Mouse (Mus musculus): ENCODE data around the gene Dusp5.

Dusp5 gene

GRCm38 (mm10) chr19:53517370-53518096, 11.4 kb upstream of the Dusp5 start:
- 27% methylated on average over 18 of the region's 18 CpGs for WGBS

GRCm38 (mm10) chr19:53519549-53519948, 9.4 kb upstream of the Dusp5 start:
- 69% methylated on average over 8 of the region's 8 CpGs for WGBS

DNA sequence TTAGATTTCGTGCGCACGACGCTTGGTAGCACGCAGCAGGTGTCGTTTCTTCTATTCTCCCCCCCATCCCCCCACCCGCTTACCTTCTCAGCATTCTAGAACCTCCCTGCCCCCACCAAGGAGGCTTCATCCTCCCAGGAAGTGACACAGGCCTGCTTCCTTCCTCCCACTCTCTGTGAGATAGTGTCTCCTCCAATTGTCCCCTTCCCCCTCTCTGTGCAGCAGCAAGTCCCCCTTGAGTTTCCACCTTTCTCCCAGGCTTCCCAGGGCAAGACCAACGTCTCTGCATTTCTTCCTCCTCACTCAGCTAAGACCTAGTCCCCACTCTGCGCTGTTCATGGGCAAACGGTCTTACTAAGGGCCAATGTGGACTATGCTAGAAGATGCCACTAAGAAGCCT, 8.9 kb upstream of the Dusp5 start:
- 66% methylated on average over 10 of the region's 10 CpGs for WGBS

- 66% methylated on average over 11 of the region's 11 CpGs for WGBS
Measured at GRCm38 (mm10) chr19:53521137-53521795, 7.6 kb upstream of the Dusp5 start.

- 41% methylated on average over 10 of the region's 10 CpGs for WGBS
Measured at GRCm38 (mm10) chr19:53527480-53527879, 1.4 kb upstream of the Dusp5 start.

DNA sequence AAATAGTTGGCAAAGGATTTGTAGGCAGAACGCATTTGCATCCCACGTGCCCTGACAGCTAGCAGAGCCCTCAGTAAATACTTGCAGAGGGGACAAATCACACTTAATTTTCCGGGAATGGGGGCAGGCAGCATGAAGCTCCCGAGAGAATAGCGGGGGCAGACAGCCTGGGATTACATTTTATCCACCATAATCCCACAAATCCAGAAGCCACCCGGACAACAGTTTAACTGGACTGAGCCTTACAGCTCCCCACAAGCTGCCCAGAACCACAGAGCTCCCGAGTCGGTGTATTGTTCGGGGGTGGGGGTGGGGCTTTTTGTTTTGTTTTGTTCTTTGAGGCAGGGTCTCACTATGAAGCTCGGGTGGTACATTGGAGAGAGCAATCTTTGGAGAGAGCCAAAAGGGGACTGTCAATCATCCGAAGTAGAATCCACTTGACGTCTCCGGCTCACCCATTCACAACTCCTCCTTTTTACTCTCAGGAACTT, 733 bp upstream of the Dusp5 start:
- 11% methylated on average over 13 of the region's 13 CpGs for WGBS

DNA sequence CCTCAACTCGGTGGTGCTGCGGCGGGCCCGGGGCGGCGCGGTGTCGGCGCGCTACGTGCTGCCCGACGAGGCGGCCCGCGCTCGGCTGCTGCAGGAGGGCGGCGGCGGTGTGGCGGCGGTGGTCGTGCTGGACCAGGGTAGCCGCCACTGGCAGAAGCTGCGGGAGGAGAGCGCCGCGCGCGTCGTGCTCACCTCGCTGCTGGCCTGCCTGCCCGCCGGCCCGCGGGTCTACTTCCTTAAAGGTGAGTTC, 471 bp downstream of the Dusp5 start:
- WGBS = under 1% methylated on average over 31 of the region's 36 CpGs

- 21% methylated on average over 31 of the region's 31 CpGs for WGBS
Measured at GRCm38 (mm10) chr19:53529705-53530562, 1.0 kb downstream of the Dusp5 start.

- WGBS = 70% methylated on average over 10 of the region's 10 CpGs
Measured at GRCm38 (mm10) chr19:53531416-53531815, 2.5 kb downstream of the Dusp5 start.

DNA sequence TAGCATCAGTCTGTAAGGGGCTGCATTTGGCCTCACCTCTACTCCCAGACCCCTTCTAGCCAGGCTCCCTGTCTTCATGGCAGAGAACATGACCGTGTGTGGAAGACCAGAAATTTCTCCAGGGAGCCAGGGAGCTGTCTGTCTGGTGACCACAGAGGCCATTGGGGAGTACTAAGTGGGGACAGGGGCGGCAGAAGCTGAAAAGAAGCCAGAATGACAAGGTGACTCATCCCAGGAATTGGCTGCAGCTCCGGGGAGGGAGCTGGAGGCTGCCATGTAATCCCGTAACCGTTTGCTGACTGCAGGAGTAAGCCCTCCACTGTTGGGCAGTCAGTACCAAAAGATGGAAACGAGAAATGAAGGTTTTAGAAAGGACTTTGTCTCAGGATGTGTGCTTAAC, 3.1 kb downstream of the Dusp5 start:
- 46% methylated on average over 6 of the region's 6 CpGs for WGBS

- WGBS = 81% methylated on average over 6 of the region's 6 CpGs
Measured at GRCm38 (mm10) chr19:53532676-53533075, 3.8 kb downstream of the Dusp5 start.

DNA sequence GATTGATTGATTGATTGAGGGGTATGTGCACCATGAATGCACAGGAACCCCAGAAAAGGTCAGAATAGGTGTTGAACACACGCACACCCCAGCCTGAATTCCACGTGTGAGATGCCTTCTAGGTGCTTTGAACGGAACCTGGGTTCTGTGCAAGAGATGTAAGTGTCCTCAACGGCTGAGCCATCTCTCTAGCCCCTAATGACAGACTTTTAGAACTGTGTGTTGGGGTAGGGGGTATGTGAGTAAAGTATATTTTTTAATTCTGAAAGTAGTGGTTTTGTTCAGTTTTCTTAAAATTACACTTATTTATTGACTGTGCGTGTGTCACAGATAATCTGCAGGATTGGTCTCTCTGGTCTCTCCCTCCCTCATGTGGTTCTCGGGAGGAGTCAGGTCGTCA, 4.3 kb downstream of the Dusp5 start:
- WGBS = 91% methylated on average over 7 of the region's 7 CpGs

- WGBS = 83% methylated on average over 15 of the region's 15 CpGs
Measured at GRCm38 (mm10) chr19:53533810-53534601, 5.1 kb downstream of the Dusp5 start.

GRCm38 (mm10) chr19:53534757-53535410, 6.0 kb downstream of the Dusp5 start:
- WGBS = 60% methylated on average over 7 of the region's 7 CpGs

GRCm38 (mm10) chr19:53535421-53535820, 6.5 kb downstream of the Dusp5 start:
- 53% methylated on average over 6 of the region's 6 CpGs for WGBS

DNA sequence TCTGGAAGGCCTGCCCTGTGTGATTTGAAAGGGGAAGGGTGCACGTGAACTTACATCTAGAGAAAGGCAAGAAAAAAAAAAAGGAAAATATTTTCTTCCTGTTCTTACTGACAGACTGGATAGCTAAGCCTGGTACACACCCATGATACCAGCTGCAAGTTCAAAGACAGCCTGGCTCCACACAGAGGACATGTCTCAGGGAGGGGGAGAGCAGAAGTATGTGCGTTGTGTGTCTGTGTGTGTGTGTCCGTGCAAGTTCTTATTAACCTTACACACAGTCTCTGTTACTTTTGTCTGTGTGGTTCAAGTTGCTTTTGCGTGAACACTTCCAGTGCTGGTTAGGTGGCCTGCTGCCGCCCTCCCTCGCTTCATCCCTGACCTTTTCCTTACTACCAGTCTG, 7.3 kb downstream of the Dusp5 start:
- WGBS = 91% methylated on average over 6 of the region's 6 CpGs

DNA sequence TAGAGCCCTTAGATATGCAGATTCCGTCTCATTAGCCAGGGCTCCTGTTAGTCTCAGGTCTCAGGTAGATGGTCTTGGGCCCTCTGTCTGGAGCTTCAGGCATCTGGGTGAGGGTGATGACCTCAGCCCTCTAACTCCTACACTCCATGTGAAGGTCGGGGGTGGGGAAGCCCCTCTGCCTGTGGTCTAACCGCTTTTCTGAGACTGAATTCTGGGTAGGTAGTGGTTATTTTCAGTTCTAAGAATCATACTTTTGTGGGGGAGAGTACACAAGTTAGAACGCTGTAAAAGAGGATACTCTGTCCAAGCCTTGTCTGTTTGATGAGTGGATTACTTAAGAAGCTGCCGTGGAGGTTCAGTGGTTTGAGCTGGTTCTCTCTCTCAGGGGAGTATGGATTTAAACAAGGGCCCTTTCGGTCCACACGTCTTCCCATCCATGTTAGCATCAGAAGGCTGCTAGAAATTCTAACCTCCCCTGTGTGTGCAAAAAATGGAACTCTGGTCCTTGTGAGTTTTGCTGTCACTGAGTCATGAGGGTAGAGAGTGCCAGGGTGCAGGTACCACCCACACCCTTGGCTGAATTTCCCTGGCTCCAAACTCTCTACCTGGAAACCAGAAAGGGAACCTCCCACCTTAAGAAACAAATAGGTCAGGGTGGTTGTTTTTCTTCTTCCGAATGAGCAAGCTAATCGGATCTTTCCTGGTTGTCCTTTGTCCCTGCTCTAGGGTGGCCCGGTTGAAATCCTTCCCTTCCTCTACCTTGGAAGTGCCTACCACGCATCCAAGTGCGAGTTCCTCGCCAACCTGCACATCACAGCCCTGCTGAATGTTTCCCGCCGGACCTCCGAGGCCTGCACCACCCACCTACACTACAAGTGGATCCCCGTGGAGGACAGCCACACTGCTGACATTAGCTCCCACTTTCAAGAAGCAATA, 8.1 kb downstream of the Dusp5 start:
- 68% methylated on average over 17 of the region's 17 CpGs for WGBS

- 68% methylated on average over 11 of the region's 11 CpGs for WGBS
Measured at GRCm38 (mm10) chr19:53538024-53538423, 9.1 kb downstream of the Dusp5 start.

- 77% methylated on average over 5 of the region's 5 CpGs for WGBS
Measured at GRCm38 (mm10) chr19:53538796-53539195, 9.9 kb downstream of the Dusp5 start.

DNA sequence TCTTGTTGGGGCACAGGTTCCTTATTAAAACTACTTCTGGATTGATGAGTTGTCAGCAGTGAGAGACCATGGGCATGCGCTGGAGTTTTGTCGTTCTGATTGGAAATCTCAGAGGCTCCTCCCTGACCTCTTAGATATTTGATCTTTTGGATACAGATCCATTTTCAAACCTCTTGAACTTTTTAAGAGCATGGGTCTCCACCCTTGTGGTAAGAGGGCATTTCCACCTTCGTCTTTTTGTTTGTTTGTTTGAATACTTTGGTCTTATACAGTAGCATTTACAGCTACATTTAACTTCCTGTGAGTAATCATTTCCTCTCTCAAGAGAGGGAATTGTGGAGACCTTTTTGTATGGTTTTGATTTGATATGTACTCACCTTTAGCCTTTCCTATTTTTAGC, 10.4 kb downstream of the Dusp5 start:
- WGBS = 84% methylated on average over 3 of the region's 3 CpGs
